Mouse (Mus musculus): ENCODE data around the gene Trak1.
A peak's percentile ranks its signal among the peaks of the same experiment; 100 is the strongest.

Trak1 gene

DNA sequence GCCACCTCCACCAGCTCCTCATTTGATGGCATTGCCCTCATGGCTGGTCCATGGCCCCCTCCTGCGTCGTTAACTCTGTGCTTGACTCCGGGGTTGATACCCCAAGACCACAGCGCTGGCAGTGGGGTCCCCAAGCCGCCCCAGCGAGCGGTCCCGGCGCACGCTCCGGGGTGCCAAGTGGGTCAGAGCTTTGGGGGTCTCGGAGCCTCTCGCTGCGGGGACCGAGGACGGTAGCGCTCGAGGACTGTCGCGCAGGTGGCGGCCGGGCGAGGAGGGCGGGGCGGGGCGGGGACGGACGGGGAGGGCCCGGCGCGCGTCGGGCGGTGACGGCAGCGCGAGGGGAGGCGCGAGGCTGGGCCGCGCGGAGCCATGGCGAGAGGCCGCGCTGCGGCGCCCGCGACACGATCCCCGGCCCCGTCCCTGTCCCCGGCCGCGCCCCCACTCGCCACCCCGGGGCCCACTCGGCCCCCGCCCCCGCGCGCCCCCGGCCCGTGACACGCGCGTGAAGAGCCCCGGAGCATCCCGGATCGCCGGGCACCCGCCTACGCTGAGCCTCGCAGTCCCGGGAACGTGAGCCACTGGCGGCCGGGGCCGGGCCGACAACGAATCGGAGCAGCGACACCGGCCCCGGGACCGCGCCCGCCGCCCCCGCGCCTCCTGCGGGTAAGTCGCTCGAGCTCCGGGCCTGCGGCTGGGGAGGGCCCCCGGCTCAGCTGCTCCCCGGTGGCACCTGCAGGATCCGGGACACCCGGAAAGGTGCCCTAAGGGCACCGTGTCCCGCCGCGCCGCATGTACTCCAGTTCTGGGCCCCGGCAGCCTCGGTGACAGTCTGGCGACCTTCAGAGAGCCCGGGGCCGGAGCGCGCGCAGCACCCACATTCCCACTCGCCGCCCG, at the start of gene Trak1:
Gene Trak1, plus strand, starts transcription at position 332 of the 894 bp plus-strand sequence.
- DNase-seq (ENCODE audit: low read depth in 2 of 2, low spot score in 2 of 2), result peak in 1 of 2 experiments; percentile 26

DNA sequence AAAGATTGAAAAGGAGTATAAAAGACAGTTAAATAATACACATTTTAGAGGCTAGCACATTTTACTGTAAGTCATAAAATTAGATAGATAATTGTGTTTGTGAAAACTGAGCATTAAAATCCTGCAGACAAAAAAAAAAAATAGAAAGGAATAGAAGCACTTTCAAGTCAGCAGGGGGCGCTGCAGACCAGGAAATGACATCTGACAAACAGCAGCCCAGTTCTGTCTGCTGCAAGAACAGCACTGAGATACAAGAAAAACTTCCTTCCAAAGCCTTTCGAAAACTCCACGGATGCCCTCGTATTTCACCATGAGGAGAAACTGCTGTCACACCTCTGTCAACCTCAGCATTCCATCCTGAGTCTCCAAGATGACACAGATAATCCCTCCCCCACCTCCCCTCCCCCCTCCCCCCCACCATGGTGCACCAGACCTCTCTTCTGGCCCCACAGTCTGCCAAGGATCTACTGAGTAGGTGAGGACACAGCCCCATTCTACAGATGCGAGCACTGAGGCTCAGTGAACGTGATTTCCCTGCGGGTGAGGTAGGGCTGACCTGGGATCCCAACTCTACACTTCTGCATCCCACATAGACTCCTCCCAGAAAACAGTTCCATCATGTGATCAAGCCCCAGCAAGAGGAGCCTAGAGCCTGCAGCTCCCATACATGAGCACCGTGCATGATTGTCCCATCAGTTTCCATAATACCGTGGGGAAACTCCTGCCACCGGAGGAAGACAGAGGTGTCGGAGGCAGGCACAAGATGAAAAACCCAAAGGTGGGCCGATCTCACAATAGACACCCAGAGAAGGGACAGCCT, 49.1 kb upstream of the Trak1 start:
- DNase-seq (ENCODE audit: low read depth in 2 of 2, low spot score in 2 of 2), result peak; percentile 70 to 76

DNA sequence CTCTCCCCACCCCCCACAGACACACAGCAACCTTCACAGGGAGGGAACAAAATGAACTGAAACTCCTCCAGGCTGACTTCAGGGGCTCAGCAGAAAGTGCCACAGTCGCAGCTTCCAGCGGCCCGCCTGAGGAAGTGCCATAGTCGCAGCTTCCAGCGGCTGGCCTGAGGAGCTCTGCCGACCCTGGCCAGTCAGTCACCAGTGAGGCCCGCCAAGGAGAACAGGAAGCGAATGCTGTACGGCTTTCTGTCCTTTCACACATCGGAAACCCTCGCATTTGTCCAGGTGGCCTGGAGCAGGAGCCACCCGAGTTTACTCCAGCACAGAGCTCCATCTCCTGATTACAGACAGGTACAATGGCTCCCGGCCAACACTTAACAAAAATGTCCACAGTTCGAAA, 47.5 kb upstream of the Trak1 start:
- no peak for DNase-seq (ENCODE audit: low read depth in 2 of 2, low spot score in 2 of 2)

DNA sequence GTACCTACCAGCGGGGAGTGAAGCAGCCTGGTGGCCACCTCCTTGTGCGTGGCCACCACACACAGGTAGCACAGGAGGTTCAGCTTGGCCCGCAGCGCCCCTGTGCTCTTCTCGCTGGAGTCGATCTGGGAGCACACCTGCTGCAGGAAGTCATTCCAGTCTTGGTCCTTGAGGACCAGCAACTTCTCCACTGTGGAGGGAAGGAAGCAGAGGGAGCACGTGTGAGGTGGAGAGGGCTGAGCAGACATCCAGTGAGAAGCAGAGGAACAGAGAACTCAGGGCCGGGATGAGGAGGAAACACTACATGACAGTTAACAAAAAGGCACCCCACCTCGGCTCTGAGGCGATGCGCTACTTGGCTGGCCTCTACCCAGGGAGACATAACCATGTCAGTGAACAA, 46.4 kb upstream of the Trak1 start:
- no peak for DNase-seq (ENCODE audit: low read depth in 2 of 2, low spot score in 2 of 2)

GRCm38 (mm10) chr9:121253983-121254382, 43.3 kb upstream of the Trak1 start:
- no peak for DNase-seq (ENCODE audit: low read depth in 2 of 2, low spot score in 2 of 2)

DNA sequence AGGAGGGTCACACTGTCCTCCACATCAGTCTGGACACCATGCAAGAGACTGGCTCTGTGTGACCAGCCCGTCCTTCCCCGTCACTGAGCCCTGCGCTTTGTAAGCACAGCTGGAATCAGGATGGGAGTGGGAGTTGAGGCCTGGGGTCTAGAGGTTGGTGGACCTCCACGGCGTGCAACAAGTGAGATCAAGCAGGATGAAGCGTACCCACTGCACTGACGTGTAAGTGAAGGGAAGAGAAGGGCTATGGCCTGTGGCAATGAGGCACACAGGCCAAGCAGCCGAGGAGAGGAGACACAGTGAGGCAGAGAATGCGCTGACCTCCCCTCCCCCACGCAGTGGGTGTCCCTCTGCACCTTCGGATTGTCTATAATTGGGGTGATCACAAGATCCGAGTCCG, 42.5 kb upstream of the Trak1 start:
- DNase-seq (ENCODE audit: low read depth in 2 of 2, low spot score in 2 of 2), result no peak

DNA sequence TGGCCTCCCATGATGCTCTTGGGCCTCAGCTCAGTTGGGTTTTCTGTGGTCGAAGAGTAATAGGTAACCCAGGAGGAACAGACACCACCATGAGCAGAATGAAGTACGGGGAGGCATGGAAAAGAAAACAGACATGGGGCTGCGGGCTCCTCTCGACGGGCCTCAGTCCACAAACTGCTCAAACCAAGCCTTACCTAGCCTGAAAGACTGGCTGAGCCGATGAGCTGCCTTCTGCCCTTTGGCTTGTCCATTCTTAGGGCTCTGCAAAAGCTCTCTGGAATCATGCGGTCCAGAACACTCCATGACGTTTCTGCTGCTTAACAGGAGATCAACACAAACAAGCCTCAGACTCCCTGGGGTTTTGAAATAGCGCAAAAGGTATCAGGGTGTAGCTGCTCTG, 40.2 kb upstream of the Trak1 start:
- DNase-seq (ENCODE audit: low read depth in 2 of 2, low spot score in 2 of 2), result no peak

DNA sequence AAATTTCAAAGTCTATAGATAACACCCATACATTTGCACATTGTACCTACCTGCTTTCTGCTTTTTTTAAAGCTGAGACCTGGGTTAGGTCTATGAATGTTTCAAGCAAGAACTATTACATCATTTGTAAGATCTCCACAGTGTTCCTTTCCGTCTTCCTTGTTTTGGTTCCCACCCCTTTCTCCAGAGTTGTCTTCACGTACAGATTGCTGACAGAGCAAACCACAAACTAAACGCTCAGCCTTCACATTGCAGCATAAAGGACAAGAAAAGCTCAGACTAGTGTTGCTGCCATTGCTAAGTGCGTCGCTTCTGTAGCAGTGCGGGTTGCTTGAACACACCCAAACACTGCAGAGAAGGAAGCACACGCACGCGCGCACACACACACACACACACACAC, 32.0 kb upstream of the Trak1 start:
- no peak for DNase-seq (ENCODE audit: low read depth in 2 of 2, low spot score in 2 of 2)

DNA sequence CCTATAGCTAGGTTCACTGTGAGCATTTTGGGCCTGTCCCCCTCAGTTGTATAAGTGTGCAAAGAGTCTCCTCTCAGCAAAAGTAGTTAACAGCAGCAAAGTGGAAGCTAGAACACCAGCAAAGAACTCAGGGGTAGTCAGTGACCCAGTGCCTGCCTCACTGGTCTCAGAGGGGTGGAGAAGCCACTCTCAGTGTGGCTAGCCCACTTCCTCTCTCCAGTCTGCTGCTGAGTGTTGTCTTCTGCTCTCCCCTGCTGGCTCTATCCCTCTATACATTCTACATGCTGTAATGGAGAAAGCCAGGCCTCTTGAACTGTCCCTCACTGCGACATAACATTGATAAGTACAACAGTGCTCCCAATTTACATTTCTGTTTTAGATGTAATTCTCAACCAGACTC, 26.2 kb upstream of the Trak1 start:
- no peak for DNase-seq (ENCODE audit: low read depth in 2 of 2, low spot score in 2 of 2)

DNA sequence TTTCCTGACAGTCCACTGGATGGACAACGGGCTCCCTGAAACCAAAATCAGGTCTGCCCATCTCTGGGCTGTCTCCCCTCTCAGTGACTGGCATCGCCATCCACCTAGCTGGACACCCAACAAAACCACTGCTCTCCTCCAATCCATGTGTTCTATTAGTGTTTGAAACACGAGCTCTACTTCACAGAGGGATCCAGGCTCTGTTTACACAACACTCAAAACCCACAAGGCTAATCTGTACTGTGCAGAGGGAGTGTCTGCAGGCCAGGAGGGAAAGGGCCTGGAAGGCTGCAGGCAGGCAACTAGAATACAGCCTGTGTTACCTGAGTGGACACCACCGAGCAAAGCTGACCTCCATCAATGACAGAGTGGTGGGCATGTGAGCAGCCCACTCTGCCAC, 25.7 kb upstream of the Trak1 start:
- no peak for DNase-seq (ENCODE audit: low read depth in 2 of 2, low spot score in 2 of 2)

- no peak for DNase-seq (ENCODE audit: low read depth in 2 of 2, low spot score in 2 of 2)
Measured at GRCm38 (mm10) chr9:121276745-121277117, 20.6 kb upstream of the Trak1 start.

DNA sequence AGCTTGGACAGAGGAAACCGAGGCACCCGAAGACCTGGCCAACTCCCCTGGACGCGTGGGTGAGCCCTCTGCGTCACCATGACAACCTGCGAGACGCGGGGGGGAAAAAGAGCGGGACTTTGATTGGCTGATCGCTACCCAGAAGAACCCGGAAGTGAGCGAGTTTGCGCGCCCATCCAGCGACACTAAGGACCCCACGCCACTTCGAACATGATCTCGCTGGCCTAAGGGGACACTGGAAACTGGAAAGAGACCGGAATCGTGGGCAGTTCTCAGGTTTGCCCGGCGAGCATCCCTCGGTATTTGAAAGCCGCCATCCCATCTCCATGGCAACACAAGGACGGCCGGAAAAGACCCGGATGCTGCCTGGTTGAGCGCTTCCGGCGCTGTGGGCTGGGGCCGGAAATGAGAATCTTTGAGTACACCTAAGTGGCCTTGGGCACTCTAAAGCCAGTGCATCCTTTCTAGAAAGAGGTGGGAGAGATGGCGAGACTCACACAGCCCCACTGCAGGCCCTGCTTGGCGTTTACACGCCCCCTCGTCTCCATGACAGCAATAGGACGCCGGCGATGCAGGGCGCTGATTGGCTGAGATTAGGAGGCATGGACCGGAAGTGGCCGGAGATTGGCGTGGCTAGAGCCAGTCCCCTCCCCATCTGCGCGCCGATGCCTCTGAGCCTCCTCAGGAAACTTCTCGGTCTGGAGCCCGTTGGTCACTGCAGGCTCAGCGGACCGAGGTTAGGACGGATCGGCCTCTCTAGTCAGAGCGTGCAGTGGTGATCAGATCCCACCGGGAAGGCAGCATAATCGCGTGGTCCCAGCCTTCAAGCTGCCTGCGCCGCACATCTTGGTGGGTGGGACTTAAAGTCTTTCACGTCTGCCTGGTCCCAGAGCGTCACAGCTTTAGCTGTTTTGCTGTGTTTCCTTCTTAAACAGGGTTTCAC, 19.9 kb upstream of the Trak1 start, which contains the start of gene Ulk4:
Gene Ulk4, minus strand, starts transcription at position 80 of the 943 bp plus-strand sequence.
- peak; percentile 79 to 85 for DNase-seq (ENCODE audit: low read depth in 2 of 2, low spot score in 2 of 2)

DNA sequence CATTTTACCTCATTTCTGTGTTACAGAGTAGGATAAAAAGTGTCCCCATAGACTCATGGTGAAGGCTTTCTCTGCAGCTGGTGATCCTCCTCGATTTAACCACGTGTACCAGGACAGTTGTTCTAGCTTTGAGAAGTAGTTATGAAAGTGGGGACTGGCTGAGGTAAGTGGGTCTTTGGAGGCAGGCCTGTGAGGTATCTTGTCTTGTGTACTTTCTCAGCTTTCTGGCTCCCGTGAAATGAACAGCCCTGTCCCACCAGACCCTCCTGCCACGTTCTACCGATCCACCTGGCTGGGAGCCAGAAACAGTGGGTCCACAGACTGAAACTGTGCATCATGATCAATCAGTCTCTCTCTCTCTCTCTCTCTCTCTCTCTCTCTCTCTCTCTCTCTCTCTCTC, 18.1 kb upstream of the Trak1 start:
- no peak for DNase-seq (ENCODE audit: low read depth in 2 of 2, low spot score in 2 of 2)

GRCm38 (mm10) chr9:121281891-121282290, 15.4 kb upstream of the Trak1 start:
- no peak for DNase-seq (ENCODE audit: low read depth in 2 of 2, low spot score in 2 of 2)

GRCm38 (mm10) chr9:121283620-121284185, 13.6 kb upstream of the Trak1 start:
- DNase-seq (ENCODE audit: low read depth in 2 of 2, low spot score in 2 of 2), result no peak

DNA sequence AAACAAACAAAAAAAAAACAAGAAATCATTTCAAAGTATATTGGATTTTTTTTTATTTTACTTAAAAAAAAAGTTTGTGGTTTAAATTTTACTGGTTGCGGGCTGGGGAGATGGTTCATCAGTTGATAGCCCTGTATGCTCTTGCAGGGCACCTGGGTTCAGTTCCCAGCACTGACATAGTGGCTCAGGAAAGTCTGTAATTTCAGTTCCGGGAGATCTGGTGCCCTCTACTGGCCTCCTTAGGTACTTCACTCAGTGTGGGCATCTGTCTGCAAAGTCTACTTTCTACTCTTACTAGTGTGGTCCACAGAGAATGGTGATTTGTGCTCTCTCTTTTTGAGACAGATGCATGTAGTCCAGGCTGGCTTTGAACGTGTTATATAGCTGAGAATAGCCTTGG, 12.9 kb upstream of the Trak1 start:
- peak; percentile 54 to 66 for DNase-seq (ENCODE audit: low read depth in 2 of 2, low spot score in 2 of 2)

DNA sequence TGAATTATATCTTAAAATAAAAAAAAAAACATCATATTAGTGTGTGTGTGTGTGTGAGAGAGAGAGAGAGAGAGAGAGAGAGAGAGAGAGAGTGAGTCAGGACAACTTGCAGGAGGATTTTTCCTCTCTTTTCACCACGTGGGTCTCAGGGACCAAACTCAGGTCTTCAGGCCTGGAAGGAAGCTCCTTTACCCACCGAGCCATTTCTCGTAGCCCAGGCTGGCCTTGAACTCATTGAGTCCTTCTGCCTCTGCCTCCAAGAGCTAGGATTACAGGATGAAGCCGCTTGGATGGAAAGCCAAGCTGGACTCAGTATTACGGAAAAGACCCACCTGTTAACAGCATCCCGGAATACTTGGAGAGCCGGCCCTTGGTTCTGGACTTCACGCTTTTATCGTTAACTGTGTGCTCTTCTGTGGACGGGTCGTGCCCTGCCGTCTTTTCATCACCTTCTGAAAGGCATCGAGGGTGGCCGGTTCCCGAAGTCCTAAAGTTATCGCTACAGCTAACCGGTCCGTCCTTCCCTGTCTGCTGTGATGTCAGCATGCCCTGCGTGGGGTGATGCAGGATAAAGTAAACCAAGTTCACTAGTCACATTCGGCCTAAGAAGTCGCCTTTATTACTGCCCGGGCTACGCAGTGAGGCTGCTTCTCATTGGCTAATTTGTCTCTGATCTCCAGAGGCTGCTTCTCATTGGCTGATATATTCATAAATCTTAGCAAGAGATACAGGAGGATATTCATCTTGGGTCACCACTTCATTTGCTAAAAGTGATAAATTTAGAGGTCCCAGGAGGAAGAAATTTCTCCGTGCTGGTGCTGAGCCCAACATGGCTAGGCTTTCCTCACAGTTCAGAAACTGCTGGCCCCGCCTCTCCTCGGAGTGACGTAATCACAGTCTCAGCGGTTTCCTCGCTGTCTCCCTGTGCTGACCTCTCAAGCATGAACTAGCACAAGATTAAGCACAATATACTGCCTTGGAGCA, 11.7 kb upstream of the Trak1 start:
- DNase-seq (ENCODE audit: low read depth in 2 of 2, low spot score in 2 of 2), result peak; percentile 23 to 57

DNA sequence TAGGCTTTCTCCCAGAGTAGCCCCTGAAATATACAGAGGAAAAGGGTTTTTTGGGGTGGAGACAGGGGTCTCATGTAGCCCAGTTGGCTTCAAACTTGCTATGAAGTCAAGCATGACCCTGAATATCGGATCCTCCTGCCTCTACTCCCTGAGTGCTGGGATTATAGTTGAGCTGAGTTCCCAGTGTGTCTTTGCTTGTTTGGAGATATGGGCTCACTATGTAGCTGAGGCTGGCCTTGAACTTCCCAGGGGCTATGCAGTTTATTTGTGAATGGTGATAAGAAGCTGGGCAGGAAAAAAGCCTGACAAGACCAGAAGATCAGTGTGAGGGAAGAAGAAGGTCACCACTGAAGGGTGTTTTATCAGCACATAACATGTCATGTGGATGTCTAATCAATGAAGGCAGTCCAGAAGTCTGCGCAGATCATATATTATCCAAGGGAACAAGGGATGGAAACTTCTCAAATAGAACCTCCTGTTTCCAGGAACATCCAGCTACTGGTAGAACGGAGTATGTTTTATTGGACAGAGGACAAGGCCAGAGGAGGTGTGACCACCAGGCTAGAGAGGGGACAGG, 10.9 kb upstream of the Trak1 start:
- DNase-seq (ENCODE audit: low read depth in 2 of 2, low spot score in 2 of 2), result no peak

DNA sequence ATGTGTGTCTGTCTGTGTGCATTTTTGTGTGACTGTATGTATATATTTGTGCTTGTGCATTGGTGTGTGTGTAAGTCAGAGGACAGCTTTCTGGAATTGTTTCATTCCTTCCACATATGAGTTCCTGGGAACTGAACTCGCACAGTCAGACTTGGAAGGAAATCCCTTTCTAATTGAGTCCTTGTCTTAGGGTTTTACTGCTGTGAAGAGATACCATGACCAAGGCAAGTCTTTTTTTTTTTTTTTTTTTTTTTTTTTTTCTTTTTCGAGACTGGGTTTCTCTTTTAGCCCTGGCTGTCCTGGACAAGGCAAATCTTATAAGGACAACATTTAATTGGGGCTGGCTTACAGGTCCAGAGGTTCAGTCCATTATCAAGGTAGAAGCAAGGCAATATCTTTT, 6.0 kb upstream of the Trak1 start:
- DNase-seq (ENCODE audit: low read depth in 2 of 2, low spot score in 2 of 2), result no peak

Data from CD8-positive naive resting alpha-beta T cell, adult 2 months (primary cell).